Mouse (Mus musculus): ENCODE data around the gene Olfr895. TPM values are rescaled to one million over a fixed set of nuclear protein-coding genes. Genes with fewer than 3 reads are reported as not detected.

The Olfr895 gene
- polyA plus RNA-seq (2016; fragmentation: Nextera tagmentation; extraction: Ambion mirVana) = not detected in 2 replicates

DNA sequence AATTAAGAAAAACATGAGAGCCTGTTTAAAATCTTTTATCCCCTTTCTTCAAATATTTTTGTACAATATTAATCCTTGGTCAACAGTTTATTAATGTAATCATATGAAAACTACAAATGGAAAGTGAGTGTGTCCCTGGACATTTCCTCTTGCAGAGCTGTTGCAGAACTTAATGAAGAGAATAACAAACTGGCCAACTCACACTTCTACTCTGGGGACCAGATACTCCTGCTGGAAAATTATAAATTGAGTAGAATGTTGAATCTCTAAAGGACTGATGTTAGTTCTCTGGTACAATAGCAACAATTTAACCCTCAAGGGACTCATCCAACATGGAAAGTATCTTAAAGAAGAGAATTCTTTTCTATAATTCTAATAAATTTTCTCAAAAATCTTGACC is at the start of gene Olfr895:
Gene Olfr895 (plus strand): TSS at position 301 of the 400 bp plus-strand sequence.
- Histone ChIP-seq H3K36me3 (no peaks in the 10 kb centered on the region), H3K27me3 (ENCODE audit: insufficient read depth, poor library complexity, severe bottlenecking) (no peaks in the 10 kb centered on the region), H3K27ac (no peak within 1 kb of the TSS), H3K4me1 (replicated peaks) (no peaks in the 10 kb centered on the region), H3K4me3 (no peak within 1 kb of the TSS), H3K9me3 (no peaks in the 10 kb centered on the region)
- DNase-seq (ENCODE audit: low spot score) = no peak

GRCm38 (mm10) chr9:38252474-38252873 is 15.2 kb upstream of the Olfr895 start, which contains the start of gene Olfr143:
Gene Olfr143 (plus strand): TSS chr9:38252774.
- Histone ChIP-seq H3K9me3 (no peaks in the 10 kb centered on the region), H3K36me3 (no peaks in the 10 kb centered on the region), H3K4me1 (replicated peaks) (no peaks in the 10 kb centered on the region), H3K27me3 (ENCODE audit: insufficient read depth, poor library complexity, severe bottlenecking) (no peaks in the 10 kb centered on the region), H3K4me3 (no peak within 1 kb of the TSS), H3K27ac (no peak within 1 kb of the TSS)
- no peak for DNase-seq (ENCODE audit: low spot score)

GRCm38 (mm10) chr9:38290807-38291206 is 23.2 kb downstream of the Olfr895 start, which contains the start of gene Olfr896-ps1:
Gene Olfr896-ps1 (plus strand): TSS chr9:38291107.
- WGBS = 81% methylated on average over 1 of the region's 1 CpGs
- Histone ChIP-seq H3K27ac (no peak within 1 kb of the TSS), H3K4me1 (replicated peaks) (no peaks in the 10 kb centered on the region), H3K36me3 (no peaks in the 10 kb centered on the region), H3K9me3 (no peaks in the 10 kb centered on the region), H3K4me3 (no peak within 1 kb of the TSS), H3K27me3 (ENCODE audit: insufficient read depth, poor library complexity, severe bottlenecking) (no peaks in the 10 kb centered on the region)
- DNase-seq (ENCODE audit: low spot score) = no peak

Other genes with a start within 250 kb of the Olfr895 start
- gene Olfr883, start 242.0 kb upstream of the Olfr895 start, polyA plus RNA-seq (2016; fragmentation: Nextera tagmentation; extraction: Ambion mirVana) = not detected in 2 replicates
- not detected in 2 replicates for gene Olfr884, start 221.3 kb upstream of the Olfr895 start, polyA plus RNA-seq (2016; fragmentation: Nextera tagmentation; extraction: Ambion mirVana)
- not detected in 2 replicates for gene Olfr885, start 206.5 kb upstream of the Olfr895 start, polyA plus RNA-seq (2016; fragmentation: Nextera tagmentation; extraction: Ambion mirVana)
- not detected in 2 replicates for gene Olfr887, start 183.8 kb upstream of the Olfr895 start, polyA plus RNA-seq (2016; fragmentation: Nextera tagmentation; extraction: Ambion mirVana)
- gene Olfr888, start 159.7 kb upstream of the Olfr895 start, polyA plus RNA-seq (2016; fragmentation: Nextera tagmentation; extraction: Ambion mirVana) = not detected in 2 replicates
- gene Olfr889, start 152.7 kb upstream of the Olfr895 start, polyA plus RNA-seq (2016; fragmentation: Nextera tagmentation; extraction: Ambion mirVana) = 0.10 and 0.21 TPM in 2 replicates
- gene Olfr890, start 125.3 kb upstream of the Olfr895 start, polyA plus RNA-seq (2016; fragmentation: Nextera tagmentation; extraction: Ambion mirVana) = not detected in 2 replicates
- gene Olfr891, start 87.0 kb upstream of the Olfr895 start, polyA plus RNA-seq (2016; fragmentation: Nextera tagmentation; extraction: Ambion mirVana) = not detected in 2 replicates
- gene Olfr893, start 59.5 kb upstream of the Olfr895 start, polyA plus RNA-seq (2016; fragmentation: Nextera tagmentation; extraction: Ambion mirVana) = not detected in 2 replicates
- not detected in 2 replicates for gene Olfr894, start 49.8 kb upstream of the Olfr895 start, polyA plus RNA-seq (2016; fragmentation: Nextera tagmentation; extraction: Ambion mirVana)
- not detected in 2 replicates for gene Olfr143, start 15.1 kb upstream of the Olfr895 start, polyA plus RNA-seq (2016; fragmentation: Nextera tagmentation; extraction: Ambion mirVana)
- not detected in 2 replicates for gene Olfr896-ps1, start 23.3 kb downstream of the Olfr895 start, polyA plus RNA-seq (2016; fragmentation: Nextera tagmentation; extraction: Ambion mirVana)
- gene Olfr25, start 61.2 kb downstream of the Olfr895 start, polyA plus RNA-seq (2016; fragmentation: Nextera tagmentation; extraction: Ambion mirVana) = not detected in 2 replicates
- gene Olfr898, start 80.6 kb downstream of the Olfr895 start, polyA plus RNA-seq (2016; fragmentation: Nextera tagmentation; extraction: Ambion mirVana) = not detected in 2 replicates
- not detected in 2 replicates for gene Olfr250, start 99.0 kb downstream of the Olfr895 start, polyA plus RNA-seq (2016; fragmentation: Nextera tagmentation; extraction: Ambion mirVana)
- not detected in 2 replicates for gene Olfr251, start 109.2 kb downstream of the Olfr895 start, polyA plus RNA-seq (2016; fragmentation: Nextera tagmentation; extraction: Ambion mirVana)
- not detected in 2 replicates for gene Olfr147, start 133.8 kb downstream of the Olfr895 start, polyA plus RNA-seq (2016; fragmentation: Nextera tagmentation; extraction: Ambion mirVana)
- not detected in 2 replicates for gene Olfr901, start 161.6 kb downstream of the Olfr895 start, polyA plus RNA-seq (2016; fragmentation: Nextera tagmentation; extraction: Ambion mirVana)
- not detected in 2 replicates for gene Olfr902, start 179.8 kb downstream of the Olfr895 start, polyA plus RNA-seq (2016; fragmentation: Nextera tagmentation; extraction: Ambion mirVana)
- not detected in 2 replicates for gene Olfr904, start 195.3 kb downstream of the Olfr895 start, polyA plus RNA-seq (2016; fragmentation: Nextera tagmentation; extraction: Ambion mirVana)
- not detected in 2 replicates for gene Olfr905, start 203.3 kb downstream of the Olfr895 start, polyA plus RNA-seq (2016; fragmentation: Nextera tagmentation; extraction: Ambion mirVana)
- gene Olfr906, start 219.2 kb downstream of the Olfr895 start, polyA plus RNA-seq (2016; fragmentation: Nextera tagmentation; extraction: Ambion mirVana) = not detected in 2 replicates
- not detected in 2 replicates for gene Olfr907, start 227.9 kb downstream of the Olfr895 start, polyA plus RNA-seq (2016; fragmentation: Nextera tagmentation; extraction: Ambion mirVana)